Mouse (Mus musculus): ENCODE results near the gene Dlgap3.

Dlgap3 gene

GRCm38 (mm10) chr4:127256739-127257138 is 87.7 kb downstream of the Dlgap3 start:
- in situ Hi-C loops (cut with MboI; ENCODE audit: low sequenced_read_pairs): loop anchor here (10.0 kb wide), 1 partner anchor 58 kb away; the partner anchor contains the start of gene Gja4

- in situ Hi-C loops (cut with MboI; ENCODE audit: low sequenced_read_pairs): loop anchor here (10.0 kb wide), 1 partner anchor 56 kb away; the partner anchor contains the start of gene Gja4
These were observed 89.3 kb downstream of the Dlgap3 start for GRCm38 (mm10) chr4:127258186-127258897.

GRCm38 (mm10) chr4:127261601-127262000 is 92.6 kb downstream of the Dlgap3 start:
- in situ Hi-C loops (cut with MboI; ENCODE audit: low sequenced_read_pairs): no loop called here

- in situ Hi-C loops (cut with MboI; ENCODE audit: low sequenced_read_pairs): no loop called here
These were observed 94.6 kb downstream of the Dlgap3 start for GRCm38 (mm10) chr4:127263438-127264182.

GRCm38 (mm10) chr4:127264183-127264554 is 95.2 kb downstream of the Dlgap3 start:
- in situ Hi-C loops (cut with MboI; ENCODE audit: low sequenced_read_pairs): no loop called here

GRCm38 (mm10) chr4:127278451-127279001 is 109.5 kb downstream of the Dlgap3 start:
- in situ Hi-C loops (cut with MboI; ENCODE audit: low sequenced_read_pairs): no loop called here

- in situ Hi-C loops (cut with MboI; ENCODE audit: low sequenced_read_pairs): no loop called here
These were observed 110.2 kb downstream of the Dlgap3 start for GRCm38 (mm10) chr4:127279241-127279640.
